Mouse (Mus musculus) embryo, embryonic 9.5 days (tissue): ENCODE measurements around the gene Gm17364.
A peak's percentile ranks its signal among the peaks of the same experiment; 100 is the strongest.
"Not testable (repeated sequence)": the region's sequence is repeated elsewhere in the genome, so short reads cannot be mapped to it uniquely, and the experiment has no call there.

Source experiments
- DNase-seq: peaks from one replicate; pipeline ENCODE4 v3.0.0-alpha.2; 2017; ENCODE audit errors: extremely low spot score

Gene Gm17364

GRCm38 (mm10) chr13:41273927-41274650 lies at the start of gene Gm17364:
Gene Gm17364 (minus strand): TSS chr13:41273977.
- no peak for DNase-seq

GRCm38 (mm10) chr13:41321433-41321832 lies 47.7 kb upstream of the Gm17364 start:
- no peak for DNase-seq

DNA sequence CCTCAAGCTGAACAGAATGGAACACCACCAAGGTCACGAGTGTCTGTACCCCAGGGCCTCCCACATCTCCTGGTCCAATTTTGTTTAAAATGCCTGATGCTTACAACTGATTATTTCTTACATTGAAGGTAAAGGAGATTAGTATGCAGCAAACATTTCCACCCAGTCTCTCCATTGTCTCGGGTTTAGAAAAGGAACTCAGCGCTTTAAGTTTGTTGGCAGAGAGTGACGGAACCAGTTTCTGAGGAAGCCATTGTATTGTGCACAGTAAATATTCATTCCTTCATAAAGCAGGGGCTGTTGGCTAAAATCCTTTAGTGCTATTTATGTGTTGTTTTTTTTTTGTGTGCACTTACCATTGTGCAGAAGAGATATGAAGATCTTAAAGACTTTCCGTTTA lies 47.0 kb upstream of the Gm17364 start:
- no peak for DNase-seq

DNA sequence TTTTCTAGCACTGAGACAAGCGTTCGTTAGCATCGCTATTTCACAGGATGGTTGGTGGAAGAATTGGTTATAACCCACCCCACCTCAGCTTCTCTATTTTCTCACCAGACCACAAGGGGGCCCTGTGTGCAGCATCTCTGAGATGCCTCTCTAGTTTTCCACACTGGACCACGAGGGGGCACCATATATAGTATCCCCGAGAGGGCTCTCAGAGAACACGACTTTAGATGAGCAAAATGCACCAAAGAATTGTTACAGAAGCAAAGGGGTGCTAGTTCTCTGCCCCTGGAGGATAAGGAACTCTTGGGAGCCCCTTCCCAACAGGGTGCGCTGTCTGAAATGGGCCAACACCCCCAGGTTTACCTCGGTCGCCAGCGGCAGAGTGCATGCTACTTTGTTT lies 28.9 kb upstream of the Gm17364 start:
- DNase-seq = peak; percentile 72

DNA sequence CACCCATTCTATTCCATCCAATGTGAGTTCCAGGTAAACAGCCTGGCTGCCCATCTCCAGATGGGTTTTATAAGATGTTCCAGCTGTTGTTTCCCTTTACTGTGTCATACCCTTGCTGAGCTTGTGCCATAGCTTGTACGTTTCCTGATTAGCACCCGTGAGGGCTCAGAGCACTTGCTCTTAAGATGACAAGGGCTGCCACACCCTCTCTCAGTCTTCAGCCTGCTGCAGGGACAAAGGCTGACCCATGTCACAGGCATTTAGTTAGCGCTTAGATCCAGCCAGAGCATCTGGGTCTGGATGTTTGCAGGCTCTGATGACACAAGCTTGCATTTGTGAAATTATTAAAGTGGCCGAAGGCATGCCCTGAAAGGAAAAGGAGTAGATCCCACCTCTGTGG lies 26.3 kb upstream of the Gm17364 start:
- no peak for DNase-seq

DNA sequence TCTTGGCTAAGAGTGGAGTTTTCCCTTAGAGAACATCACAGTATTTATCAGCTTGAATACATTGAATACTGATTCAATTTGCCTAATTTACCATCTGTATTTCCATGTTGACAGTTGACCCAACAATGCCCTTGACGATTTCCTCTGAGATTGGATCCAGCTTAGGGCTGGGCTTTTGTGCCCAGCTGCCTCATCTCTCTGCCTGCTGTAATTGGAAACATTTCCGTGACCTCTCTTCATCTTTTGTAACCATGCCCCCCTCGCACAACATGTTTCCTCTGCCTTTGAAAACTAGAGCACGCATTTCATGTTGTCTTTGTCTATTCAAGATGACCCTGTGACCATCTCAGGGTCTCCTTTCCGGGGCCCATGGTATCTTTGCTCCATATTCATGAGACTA lies 25.2 kb upstream of the Gm17364 start:
- DNase-seq = peak; percentile 32

DNA sequence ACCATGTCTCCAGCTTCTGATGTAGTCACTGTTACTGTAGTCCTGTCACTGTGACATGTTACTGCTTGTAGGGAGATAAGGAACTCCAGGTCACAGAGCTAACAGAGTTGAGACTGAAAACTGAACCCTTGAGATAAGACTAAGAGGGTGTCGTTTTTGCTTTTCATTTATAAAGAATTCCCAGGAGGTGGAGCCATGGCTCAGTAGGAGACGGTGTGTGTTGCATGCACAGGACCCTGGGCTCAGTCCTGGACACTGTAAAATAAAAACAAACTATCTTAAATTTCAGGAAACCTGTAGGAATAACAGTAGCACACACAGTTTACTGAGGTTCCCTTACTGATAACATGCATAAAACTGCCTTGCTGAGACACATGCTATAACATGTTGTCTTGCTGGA lies 24.8 kb upstream of the Gm17364 start:
- no peak for DNase-seq

GRCm38 (mm10) chr13:41296396-41296795 lies 22.6 kb upstream of the Gm17364 start:
- DNase-seq = no peak

GRCm38 (mm10) chr13:41295886-41296285 lies 22.1 kb upstream of the Gm17364 start:
- DNase-seq = no peak

- DNase-seq = peak; percentile 14
Measured at GRCm38 (mm10) chr13:41293595-41293994, 19.8 kb upstream of the Gm17364 start.

DNA sequence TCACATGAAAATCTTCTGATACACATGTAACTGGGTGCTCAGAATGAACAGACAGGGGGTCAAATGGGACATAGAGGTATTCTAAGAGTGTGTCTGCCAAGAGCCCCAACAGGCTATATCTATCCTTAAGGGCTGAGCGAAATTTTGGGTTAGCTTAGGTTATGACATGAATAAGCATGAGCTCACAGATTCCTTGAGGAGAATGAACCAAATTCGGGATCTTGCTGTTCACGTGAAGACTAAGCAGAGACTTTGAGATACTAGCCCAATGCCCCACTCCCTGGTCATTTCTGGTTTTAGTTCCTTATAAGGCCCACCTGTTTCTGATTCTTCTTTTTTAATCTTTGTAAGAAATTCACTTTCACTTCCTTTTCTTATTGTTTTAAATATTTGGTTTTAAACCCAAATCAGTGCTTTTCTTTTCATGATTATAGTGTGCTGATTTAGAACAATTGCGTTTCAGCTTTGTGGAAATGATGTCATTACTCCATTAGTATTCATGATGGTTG lies 17.7 kb upstream of the Gm17364 start:
- DNase-seq = no peak

GRCm38 (mm10) chr13:41286285-41286684 lies 12.5 kb upstream of the Gm17364 start:
- no peak for DNase-seq

DNA sequence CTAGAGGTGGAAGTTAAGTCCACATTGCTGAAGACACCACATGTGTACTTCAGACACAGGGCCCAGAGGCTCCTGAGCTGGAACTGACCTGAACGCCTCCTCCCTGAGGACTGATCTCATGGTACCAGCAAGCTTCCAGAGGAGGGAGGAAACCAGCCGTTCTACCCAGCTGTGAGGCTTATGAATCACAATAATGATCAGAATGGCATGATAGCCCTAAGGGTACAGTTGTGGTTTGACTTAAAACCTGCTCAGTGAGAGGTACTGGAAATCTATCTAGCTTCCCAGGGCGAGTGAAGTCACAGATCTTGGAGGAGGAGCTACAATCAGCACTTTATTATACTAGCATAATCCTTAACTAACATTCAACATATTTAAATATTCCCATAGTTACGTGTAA lies 11.7 kb upstream of the Gm17364 start:
- no peak for DNase-seq

GRCm38 (mm10) chr13:41283256-41283655 lies 9.5 kb upstream of the Gm17364 start:
- peak; percentile 47 for DNase-seq

- DNase-seq = no peak
Measured at GRCm38 (mm10) chr13:41280696-41281095, 6.9 kb upstream of the Gm17364 start.

DNA sequence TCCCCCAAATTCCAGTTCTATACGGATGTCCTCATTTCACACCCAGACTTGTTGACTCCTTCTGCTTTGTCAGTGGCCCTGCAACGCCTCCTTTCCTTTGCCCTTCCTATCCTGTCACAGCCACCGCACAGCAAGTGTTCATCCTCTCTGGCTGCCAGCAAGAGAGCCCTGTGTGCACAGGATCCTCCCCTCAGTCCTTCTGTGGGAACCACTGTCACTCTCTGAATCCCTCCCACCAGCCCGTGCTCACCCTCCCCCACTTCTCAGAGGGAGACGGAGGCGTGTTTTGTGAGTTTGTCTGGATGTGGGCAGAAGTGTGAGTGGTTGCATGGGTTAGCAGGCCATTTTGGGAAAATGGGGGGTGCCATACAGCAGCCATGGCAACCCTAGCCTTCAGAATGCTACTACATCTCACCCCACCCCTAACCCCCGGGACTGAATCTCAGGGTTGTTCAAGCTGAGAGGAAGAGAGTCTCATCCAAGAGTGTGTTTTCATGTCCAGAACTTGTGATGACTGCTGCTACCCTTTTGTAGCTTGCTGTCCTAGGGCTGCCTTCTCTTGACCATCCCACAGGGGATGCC lies 5.9 kb downstream of the Gm17364 start:
- peak; percentile 10 for DNase-seq

GRCm38 (mm10) chr13:41263304-41264006 lies 10.3 kb downstream of the Gm17364 start:
- no peak for DNase-seq

GRCm38 (mm10) chr13:41261617-41262016 lies 12.2 kb downstream of the Gm17364 start:
- not testable (repeated sequence) for DNase-seq

DNA sequence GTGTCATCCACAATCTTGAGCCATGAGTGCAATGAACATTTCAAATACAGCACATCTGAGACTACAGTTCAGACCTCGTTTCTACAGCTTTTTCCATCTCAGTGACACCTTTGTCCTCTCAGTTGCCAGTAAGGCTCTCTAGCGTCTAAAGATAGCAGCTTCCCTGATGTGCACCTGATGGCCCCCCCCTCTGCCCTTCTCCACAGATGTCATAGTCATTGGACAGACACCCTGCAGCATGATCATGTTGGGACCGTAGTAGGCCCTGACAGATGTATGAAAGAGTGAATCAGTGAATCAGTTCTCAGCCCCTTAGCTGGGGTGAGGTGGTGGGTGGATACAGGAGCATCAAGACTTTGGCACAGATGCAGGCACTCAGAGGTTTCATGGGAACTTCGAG lies 15.9 kb downstream of the Gm17364 start:
- no peak for DNase-seq

DNA sequence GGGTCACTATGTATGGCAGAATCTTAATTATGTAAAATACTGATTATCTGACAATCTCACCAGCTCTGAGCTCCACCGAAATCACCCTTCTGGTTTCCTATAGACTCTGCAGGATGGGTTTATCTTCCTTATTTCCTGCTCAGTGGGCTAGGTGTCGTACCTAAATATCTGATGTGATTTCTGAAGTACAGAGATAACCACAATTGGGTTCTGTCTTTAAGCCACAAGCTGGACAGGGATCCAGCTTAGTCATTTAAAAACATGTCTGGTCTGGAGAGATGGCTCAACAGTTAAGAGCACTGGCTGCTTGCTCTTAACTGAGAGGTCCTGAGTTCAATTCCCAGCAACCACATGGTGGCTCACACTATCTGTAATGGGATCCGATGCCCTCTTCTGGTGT lies 16.8 kb downstream of the Gm17364 start:
- DNase-seq = no peak

GRCm38 (mm10) chr13:41256126-41256525 lies 17.7 kb downstream of the Gm17364 start:
- no peak for DNase-seq

- DNase-seq = no peak
Measured at GRCm38 (mm10) chr13:41252736-41253135, 21.0 kb downstream of the Gm17364 start.

DNA sequence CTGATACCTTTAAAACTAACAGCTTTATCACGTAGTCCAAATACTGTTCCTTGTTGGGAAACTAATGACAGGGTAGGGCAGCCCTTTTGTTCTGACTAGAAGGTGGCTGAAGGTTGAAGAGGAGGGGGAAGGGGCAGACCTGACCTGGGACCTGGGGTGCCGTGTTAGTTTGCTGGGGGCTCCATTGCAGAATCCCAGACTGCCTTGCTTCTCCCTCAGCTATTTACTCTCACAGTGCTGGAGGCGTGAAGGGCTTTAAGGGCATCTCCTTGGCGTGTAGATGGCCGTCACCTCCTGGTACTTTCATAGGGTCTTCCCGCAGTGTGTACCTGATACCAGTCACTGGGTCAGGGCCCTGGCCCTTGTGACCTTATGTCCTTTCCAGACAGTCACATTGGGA lies 21.6 kb downstream of the Gm17364 start:
- DNase-seq = no peak
